Mouse (Mus musculus): ENCODE measurements around the gene Fscn2.

- no peak for TF ChIP-seq CTCF (conservative IDR thresholded peaks at IDR 0.05 in 1 of 2, IDR thresholded peaks at IDR 0.05 in 1 of 2; ENCODE audit: low read depth in 2 of 2, low read length in 2 of 2)
- TF ChIP-seq POLR2A (IDR thresholded peaks at IDR 0.05; ENCODE audit: low read depth, low read length): peak; percentile 38
- no peak for TF ChIP-seq HCFC1 (IDR thresholded peaks at IDR 0.05; ENCODE audit: low read depth, low read length)
- no peak for TF ChIP-seq NELFE (IDR thresholded peaks at IDR 0.05; ENCODE audit: low read depth, low read length)
Observed at GRCm38 (mm10) chr11:120316690-120317254, 44.6 kb upstream of the Fscn2 start.
